Mouse (Mus musculus) midbrain, embryonic 10.5 days (tissue): ENCODE results near the gene Gm11168. TPM values are rescaled to one million over a fixed set of nuclear protein-coding genes. Genes with fewer than 3 reads are reported as not detected.
"Not testable (repeated sequence)": the region's sequence is repeated elsewhere in the genome, so short reads cannot be mapped to it uniquely, and the experiment has no call there.

ENCODE experiments used
- DNase-seq: peaks from one replicate; pipeline ENCODE4 v3.0.0-alpha.2; 2017; ENCODE audit warnings: low spot score
- H3K27ac ChIP-seq: fragments of 300-500 bp; sonication (generic); replicated peaks from 2 replicates; pipeline ENCODE4 v1.5.1; 2016; ENCODE audit warnings: mild to moderate bottlenecking
- H3K27me3 ChIP-seq: fragments of 300-500 bp; sonication (generic); 2 replicates; pipeline ENCODE4 v1.6.1; 2016; ENCODE audit warnings: low read depth, mild to moderate bottlenecking; ENCODE audit not compliant: poor library complexity, severe bottlenecking
- H3K36me3 ChIP-seq: fragments of 300-500 bp; sonication (generic); 2 replicates; pipeline ENCODE4 v1.6.1; 2016; ENCODE audit warnings: mild to moderate bottlenecking, moderate library complexity
- H3K4me1 ChIP-seq: fragments of 300-500 bp; sonication (generic); 2 replicates; pipeline ENCODE4 v1.6.1; 2016
- H3K4me3 ChIP-seq: fragments of 300-500 bp; sonication (generic); 2 replicates; pipeline ENCODE4 v1.5.1; 2016; ENCODE audit warnings: mild to moderate bottlenecking, moderate library complexity
- H3K9me3 ChIP-seq: fragments of 300-500 bp; sonication (generic); replicated peaks from 2 replicates; pipeline ENCODE4 v1.6.1; 2016; ENCODE audit warnings: mild to moderate bottlenecking
- WGBS: fragments of 180-500 bp; shearing (Covaris S2); methylation state at CpG from one replicate; pipeline ENCODE4 v1.1.7; 2016; 5-methylcytosine and 5-hydroxymethylcytosine counted together
- polyA plus RNA-seq: library from polyadenylated mRNA; unstranded; fragments of >200 nt; fragmentation: Nextera tagmentation; extraction: Ambion mirVana; gene quantifications from 2 replicates; pipeline ENCODE4 v1.2.1, GENCODE M21; 2016

Gene Gm11168
- polyA plus RNA-seq, 1 experiment from 2014 or later: not detected

DNA sequence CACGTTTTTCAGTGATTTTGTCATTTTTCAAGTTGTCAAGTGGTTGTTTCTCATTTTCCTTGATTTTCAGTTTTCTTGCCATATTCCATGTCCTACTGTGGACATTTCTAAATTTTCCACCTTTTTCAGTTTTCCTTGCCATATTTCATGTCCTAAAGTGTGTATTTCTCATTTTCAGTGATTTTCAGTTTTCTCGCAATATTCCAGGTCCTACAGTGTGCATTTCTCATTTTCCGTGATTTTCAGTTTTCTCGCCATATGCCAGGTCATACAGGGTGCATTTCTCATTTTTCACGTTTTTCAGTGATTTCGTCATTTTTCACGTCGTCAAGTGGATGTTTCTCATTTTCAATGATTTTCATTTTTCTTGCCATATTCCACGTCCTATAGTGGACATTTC is 15.8 kb downstream of the Gm11168 start:
- not testable (repeated sequence) for H3K27me3 ChIP-seq, H3K9me3 ChIP-seq, H3K4me3 ChIP-seq, H3K4me1 ChIP-seq, DNase-seq, H3K36me3 ChIP-seq, H3K27ac ChIP-seq
- 62% methylated on average over 9 of the region's 9 CpGs for WGBS

DNA sequence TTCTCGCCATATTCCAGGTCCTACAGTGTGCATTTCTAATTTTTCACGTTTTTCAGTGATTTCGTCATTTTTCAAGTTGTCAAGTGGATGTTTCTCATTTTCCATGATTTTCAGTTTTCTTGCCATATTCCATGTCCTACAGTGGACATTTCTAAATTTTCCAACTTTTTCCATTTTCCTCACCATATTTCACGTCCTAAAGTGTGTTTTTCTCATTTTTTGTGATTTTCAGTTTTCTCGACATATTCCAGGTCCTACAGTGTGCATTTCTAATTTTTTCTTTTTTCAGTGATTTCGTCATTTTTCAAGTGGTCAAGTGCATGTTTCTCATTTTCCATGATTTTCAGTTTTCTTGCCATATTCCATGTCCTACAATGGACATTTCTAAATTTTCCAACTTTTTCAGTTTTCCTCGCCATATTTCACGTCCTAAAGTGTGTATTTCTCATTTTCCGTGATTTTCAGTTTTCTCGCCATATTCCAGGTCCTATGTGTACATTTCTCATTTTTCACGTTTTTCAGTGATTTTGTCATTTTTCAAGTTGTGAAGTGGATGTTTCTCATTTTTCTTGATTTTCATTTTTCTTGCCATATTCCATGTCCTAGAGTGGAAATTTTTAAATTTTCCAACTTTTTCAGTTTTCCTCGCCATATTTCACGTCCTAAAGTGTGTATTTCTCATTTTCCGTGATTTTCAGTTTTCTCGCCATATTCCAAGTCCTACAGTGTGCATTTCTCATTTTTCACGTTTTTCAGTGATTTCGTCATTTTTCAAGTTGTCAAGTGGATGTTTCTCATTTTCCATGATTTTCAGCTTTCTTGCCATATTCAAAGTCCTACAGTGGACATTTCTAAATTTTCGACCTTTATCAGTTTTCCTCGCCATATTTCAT is 16.9 kb downstream of the Gm11168 start:
- not testable (repeated sequence) for H3K4me3 ChIP-seq, H3K36me3 ChIP-seq, H3K4me1 ChIP-seq, DNase-seq, H3K9me3 ChIP-seq, H3K27me3 ChIP-seq, H3K27ac ChIP-seq
- WGBS: 73% methylated on average over 17 of the region's 19 CpGs

DNA sequence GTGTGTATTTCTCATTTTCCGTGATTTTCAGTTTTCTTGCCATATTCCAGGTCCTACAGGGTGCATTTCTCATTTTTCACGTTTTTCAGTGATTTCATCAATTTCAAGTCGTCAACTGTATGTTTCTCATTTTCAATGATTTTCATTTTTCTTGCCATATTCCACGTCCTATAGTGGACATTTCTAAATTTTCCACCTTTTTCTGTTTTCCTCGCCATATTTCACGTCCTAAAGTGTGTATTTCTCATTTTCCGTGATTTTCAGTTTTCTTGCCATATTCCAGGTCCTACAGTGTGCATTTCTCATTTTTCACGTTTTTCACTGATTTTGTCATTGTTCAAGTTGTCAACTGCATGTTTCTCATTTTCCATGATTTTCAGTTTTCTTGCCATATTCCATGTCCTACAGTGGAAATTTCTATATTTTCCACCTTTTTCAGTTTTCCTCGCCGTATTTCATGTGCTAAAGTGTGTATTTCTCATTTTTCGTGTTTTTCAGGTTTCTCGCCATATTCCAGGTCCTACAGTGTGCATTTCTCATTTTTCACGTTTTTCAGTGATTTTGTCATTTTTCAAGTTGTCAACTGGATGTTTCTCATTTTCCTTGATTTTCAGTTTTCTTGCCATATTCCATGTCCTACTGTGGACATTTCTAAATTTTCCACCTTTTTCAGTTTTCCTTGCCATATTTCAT is 19.3 kb downstream of the Gm11168 start:
- H3K27me3 ChIP-seq, H3K36me3 ChIP-seq, H3K9me3 ChIP-seq, H3K4me3 ChIP-seq, H3K4me1 ChIP-seq, H3K27ac ChIP-seq: not testable (repeated sequence)
- 73% methylated on average over 11 of the region's 13 CpGs for WGBS
- peak; percentile 25 for DNase-seq

DNA sequence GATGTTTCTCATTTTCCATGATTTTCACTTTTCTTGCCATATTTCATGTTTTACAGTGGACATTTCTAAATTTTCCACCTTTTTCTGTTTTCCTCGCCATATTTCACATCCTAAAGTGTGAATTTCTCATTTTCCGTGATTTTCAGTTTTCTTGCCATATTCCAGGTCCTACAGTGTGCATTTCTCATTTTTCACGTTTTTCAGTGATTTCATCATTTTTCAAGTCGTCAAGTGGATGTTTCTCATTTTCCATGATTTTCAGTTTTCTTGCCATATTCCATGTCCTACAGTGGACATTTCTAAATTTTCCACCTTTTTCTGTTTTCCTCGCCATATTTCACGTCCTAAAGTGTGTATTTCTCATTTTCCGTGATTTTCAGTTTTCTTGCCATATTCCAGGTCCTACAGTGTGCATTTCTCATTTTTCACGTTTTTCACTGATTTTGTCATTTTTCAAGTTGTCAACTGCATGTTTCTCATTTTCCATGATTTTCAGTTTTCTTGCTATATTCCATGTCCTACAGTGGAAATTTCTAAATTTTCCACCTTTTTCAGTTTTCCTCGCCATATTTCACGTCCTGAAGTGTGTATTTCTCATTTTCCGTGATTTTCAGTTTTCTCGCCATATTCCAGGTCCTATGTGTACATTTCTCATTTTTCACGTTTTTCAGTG is 20.3 kb downstream of the Gm11168 start, which contains the start of gene Gm10718:
Gene Gm10718 (plus strand): TSS at position 236 of the 673 bp plus-strand sequence.
- not testable (repeated sequence) for H3K27ac ChIP-seq, H3K4me3 ChIP-seq, H3K36me3 ChIP-seq, H3K27me3 ChIP-seq, H3K9me3 ChIP-seq, DNase-seq, H3K4me1 ChIP-seq
- 74% methylated on average over 12 of the region's 13 CpGs for WGBS

DNA sequence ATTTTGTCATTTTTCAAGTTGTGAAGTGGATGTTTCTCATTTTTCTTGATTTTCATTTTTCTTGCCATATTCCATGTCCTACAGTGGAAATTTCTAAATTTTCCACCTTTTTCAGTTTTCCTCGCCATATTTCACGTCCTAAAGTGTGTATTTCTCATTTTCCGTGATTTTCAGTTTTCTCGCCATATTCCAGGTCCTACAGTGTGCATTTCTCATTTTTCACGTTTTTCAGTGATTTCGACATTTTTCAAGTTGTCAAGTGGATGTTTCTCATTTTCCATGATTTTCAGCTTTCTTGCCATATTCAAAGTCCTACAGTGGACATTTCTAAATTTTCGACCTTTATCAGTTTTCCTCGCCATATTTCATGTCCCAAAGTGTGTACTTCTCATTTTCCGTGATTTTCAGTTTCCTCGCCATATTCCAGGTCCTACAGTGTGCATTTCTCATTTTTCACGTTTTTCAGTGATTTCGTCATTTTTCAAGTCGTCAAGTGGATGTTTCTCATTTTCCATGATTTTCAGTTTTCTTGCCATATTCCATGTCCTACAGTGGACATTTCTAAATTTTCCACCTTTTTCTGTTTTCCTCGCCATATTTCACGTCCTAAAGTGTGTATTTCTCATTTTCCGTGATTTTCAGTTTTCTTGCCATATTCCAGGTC is 21.0 kb downstream of the Gm11168 start:
- 77% methylated on average over 16 of the region's 16 CpGs for WGBS
- not testable (repeated sequence) for H3K9me3 ChIP-seq, H3K4me1 ChIP-seq, H3K4me3 ChIP-seq, H3K27ac ChIP-seq, H3K36me3 ChIP-seq, H3K27me3 ChIP-seq, DNase-seq

GRCm38 (mm10) chr9:3024912-3025467 is 21.8 kb downstream of the Gm11168 start, which contains the start of gene Gm10717:
Gm10717 (plus strand) TSS chr9:3025417.
- 71% methylated on average over 12 of the region's 12 CpGs for WGBS
- not testable (repeated sequence) for H3K36me3 ChIP-seq, H3K9me3 ChIP-seq

GRCm38 (mm10) chr9:3025653-3026052 is 22.5 kb downstream of the Gm11168 start:
- 69% methylated on average over 5 of the region's 6 CpGs for WGBS
- not testable (repeated sequence) for H3K27ac ChIP-seq, H3K27me3 ChIP-seq, H3K4me1 ChIP-seq, H3K9me3 ChIP-seq, H3K36me3 ChIP-seq, DNase-seq, H3K4me3 ChIP-seq

More at GRCm38 (mm10) chr9:3024912-3025467, 21.8 kb downstream of the Gm11168 start, which contains the start of gene Gm10717:
- not testable (repeated sequence) for H3K4me1 ChIP-seq, H3K27ac ChIP-seq, DNase-seq, H3K4me3 ChIP-seq, H3K27me3 ChIP-seq

GRCm38 (mm10) chr9:3026136-3026535 is 23.0 kb downstream of the Gm11168 start:
- not testable (repeated sequence) for H3K4me3 ChIP-seq, H3K4me1 ChIP-seq, H3K27me3 ChIP-seq, H3K9me3 ChIP-seq, DNase-seq, H3K36me3 ChIP-seq, H3K27ac ChIP-seq
- WGBS: 72% methylated on average over 5 of the region's 5 CpGs

DNA sequence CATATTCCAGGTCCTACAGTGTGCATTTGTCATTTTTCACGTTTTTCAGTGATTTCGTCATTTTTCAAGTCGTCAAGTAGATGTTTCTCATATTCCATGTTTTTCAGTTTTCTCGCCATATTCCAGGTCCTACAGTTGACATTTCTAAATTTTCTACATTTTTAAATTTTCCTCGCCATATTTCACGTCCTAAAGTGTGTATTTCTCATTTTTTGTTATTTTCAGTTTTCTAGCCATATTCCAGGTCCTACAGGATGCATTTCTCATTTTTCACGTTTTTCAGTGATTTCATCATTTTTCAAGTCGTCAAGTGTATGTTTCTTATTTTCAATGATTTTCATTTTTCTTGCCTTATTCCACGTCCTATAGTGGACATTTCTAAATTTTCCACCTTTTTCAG is 23.6 kb downstream of the Gm11168 start:
- DNase-seq, H3K27me3 ChIP-seq, H3K4me1 ChIP-seq, H3K27ac ChIP-seq, H3K4me3 ChIP-seq, H3K36me3 ChIP-seq, H3K9me3 ChIP-seq: not testable (repeated sequence)
- 66% methylated on average over 9 of the region's 9 CpGs for WGBS

- not testable (repeated sequence) for H3K27ac ChIP-seq, H3K36me3 ChIP-seq, H3K4me3 ChIP-seq, H3K9me3 ChIP-seq, H3K4me1 ChIP-seq, H3K27me3 ChIP-seq
- WGBS: 69% methylated on average over 9 of the region's 9 CpGs
- peak; percentile 68 for DNase-seq
Observed at GRCm38 (mm10) chr9:3027200-3027599, 24.1 kb downstream of the Gm11168 start.

DNA sequence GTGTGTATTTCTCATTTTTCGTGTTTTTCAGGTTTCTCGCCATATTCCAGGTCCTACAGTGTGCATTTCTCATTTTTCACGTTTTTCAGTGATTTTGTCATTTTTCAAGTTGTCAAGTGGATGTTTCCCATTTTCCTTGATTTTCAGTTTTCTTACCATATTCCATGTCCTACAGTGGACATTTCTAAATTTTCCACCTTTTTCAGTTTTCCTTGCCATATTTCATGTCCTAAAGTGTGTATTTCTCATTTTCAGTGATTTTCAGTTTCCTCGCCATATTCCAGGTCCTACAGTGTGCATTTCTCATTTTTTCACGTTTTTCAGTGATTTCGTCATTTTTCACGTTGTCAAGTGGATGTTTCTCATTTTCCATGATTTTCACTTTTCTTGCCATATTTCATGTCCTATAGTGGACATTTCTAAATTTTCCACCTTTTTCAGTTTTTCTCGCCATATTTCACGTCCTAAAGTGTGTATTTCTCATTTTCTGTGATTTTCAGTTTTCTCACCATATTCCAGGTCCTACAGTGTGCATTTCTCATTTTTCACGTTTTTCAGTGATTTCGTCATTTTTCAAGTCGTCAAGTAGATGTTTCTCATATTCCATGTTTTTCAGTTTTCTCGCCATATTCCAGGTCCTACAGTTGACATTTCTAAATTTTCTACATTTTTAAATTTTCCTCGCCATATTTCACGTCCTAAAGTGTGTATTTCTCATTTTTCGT is 26.3 kb downstream of the Gm11168 start:
- H3K27ac ChIP-seq, H3K36me3 ChIP-seq, H3K9me3 ChIP-seq, H3K4me1 ChIP-seq, H3K4me3 ChIP-seq, DNase-seq, H3K27me3 ChIP-seq: not testable (repeated sequence)
- 65% methylated on average over 14 of the region's 16 CpGs for WGBS
